ENCODE assay signal across 9 mouse cellular contexts in genomic region chr7:30587842-30588667, GRCm38 (mm10). TPM values are rescaled to one million over a fixed set of nuclear protein-coding genes. Genes with fewer than 3 reads are reported as not detected.
DNase-seq lines count a peak whose midpoint lies in the region; TF ChIP-seq lines count a peak whose summit lies in the region.
"Had no signal": no experiment of that assay in that cellular context is flagged by ENCODE, and none has a peak within 500 bp of the region (broad histone marks: within the 10 kb centered on the region; RNA-seq: fewer than 3 reads in every experiment).

No protein-coding gene starts in this region.

- TF ChIP-seq EP300 in heart, adult 2 months (IDR thresholded peaks at IDR 0.05; ENCODE audit: insufficient read depth, low read depth, low read length): no peak

- no peak for DNase-seq in heart, adult 2 months
- DNase-seq in heart, adult 8-10 months (ENCODE audit: low spot score): no peak
- DNase-seq in R1 (ENCODE audit: low read depth, low spot score): peak; percentile 42
- no peak for DNase-seq in hindbrain, embryonic 10.5 days (ENCODE audit: low spot score)
- DNase-seq in layer of hippocampus, postnatal 25 days (ENCODE audit: extremely low spot score in 1 of 2, low spot score in 1 of 2): peak; percentile 43 to 66
- DNase-seq in midbrain, embryonic 10.5 days (ENCODE audit: low spot score): no peak
- peak; percentile 56 for DNase-seq in splenic B cell, adult 2 months (ENCODE audit: low read depth, low spot score)

- H3K36me3 ChIP-seq in heart, adult 2 months (ENCODE audit: control insufficient read depth, insufficient read depth, low read length): no peaks in the 10 kb centered on the region
- H3K36me3 ChIP-seq in hindbrain, embryonic 10.5 days: peaks cover 40% of the 10 kb centered on the region
- peaks cover 38% of the 10 kb centered on the region for H3K36me3 ChIP-seq in midbrain, embryonic 10.5 days
- H3K36me3 ChIP-seq in splenic B cell, adult 2 months (ENCODE audit: control insufficient read depth, insufficient read depth, low read length, poor library complexity, severe bottlenecking): no peaks in the 10 kb centered on the region; the same call in 1 of the 2 replicates

- H3K27ac ChIP-seq in heart, adult 2 months: peak overlapping the region; percentile 87
- H3K27ac ChIP-seq in embryonic fibroblast, embryonic 13.5 days (ENCODE audit: insufficient read depth, low read length): peak overlapping the region; percentile 66
- H3K27ac ChIP-seq in hindbrain, embryonic 10.5 days: peak overlapping the region; percentile 99
- H3K27ac ChIP-seq in midbrain, embryonic 10.5 days (replicated peaks): peak overlapping the region; percentile 99

- WGBS in heart, adult 2 months: under 1% methylated on average over 43 of the region's 67 CpGs
- WGBS in hindbrain, embryonic 10.5 days: under 1% methylated on average over 67 of the region's 67 CpGs
- WGBS in midbrain, embryonic 10.5 days: under 1% methylated on average over 67 of the region's 67 CpGs

- no peak for TF ChIP-seq POLR2A in heart, adult 2 months (IDR thresholded peaks at IDR 0.05; ENCODE audit: insufficient read depth, low read depth, low read length)
- no peak for TF ChIP-seq POLR2A in embryonic fibroblast, embryonic 13.5 days (IDR thresholded peaks at IDR 0.05; ENCODE audit: low read depth, low read length)

- peaks cover 1% of the 10 kb centered on the region for H3K79me2 ChIP-seq in heart, adult 2 months (replicated peaks; ENCODE audit: control insufficient read depth, insufficient read depth, low read length)

- no peaks in the 10 kb centered on the region for H3K4me1 ChIP-seq in heart, adult 2 months (ENCODE audit: control insufficient read depth, insufficient read depth, low read length)
- peaks cover 5% of the 10 kb centered on the region; the same call in 1 of the 2 replicates for H3K4me1 ChIP-seq in embryonic fibroblast, embryonic 13.5 days (ENCODE audit: control insufficient read depth, insufficient read depth, low read length)
- H3K4me1 ChIP-seq in hindbrain, embryonic 10.5 days (replicated peaks): peaks cover 29% of the 10 kb centered on the region
- H3K4me1 ChIP-seq in midbrain, embryonic 10.5 days: peaks cover 32% of the 10 kb centered on the region

- H3K27me3 ChIP-seq in heart, adult 2 months (ENCODE audit: control insufficient read depth, insufficient read depth, low read length): no peaks in the 10 kb centered on the region
- no peaks in the 10 kb centered on the region for H3K27me3 ChIP-seq in hindbrain, embryonic 10.5 days (ENCODE audit: insufficient read depth, poor library complexity, severe bottlenecking)
- H3K27me3 ChIP-seq in midbrain, embryonic 10.5 days (ENCODE audit: low read depth, poor library complexity, severe bottlenecking): no peaks in the 10 kb centered on the region
- H3K27me3 ChIP-seq in splenic B cell, adult 2 months (ENCODE audit: control insufficient read depth, insufficient read depth, low read length, poor library complexity, severe bottlenecking): no peaks in the 10 kb centered on the region

- no peaks in the 10 kb centered on the region for H3K9me3 ChIP-seq in hindbrain, embryonic 10.5 days
- H3K9me3 ChIP-seq in midbrain, embryonic 10.5 days (replicated peaks): no peaks in the 10 kb centered on the region

- intact Hi-C loops in heart, adult 2 months (cut with DNase I): loop anchor here (1.0 to 2.0 kb wide), 2 partner anchors 25 to 63 kb away; partner anchors contain the start of genes Gm49396, Psenen, Rbm42 and U2af1l4

- H3K4me3 ChIP-seq in heart, adult 2 months: peak overlapping the region; percentile 83
- peak overlapping the region; percentile 94 for H3K4me3 ChIP-seq in embryonic fibroblast, embryonic 13.5 days (ENCODE audit: insufficient read depth, low read length)
- peak overlapping the region; percentile 99 for H3K4me3 ChIP-seq in hindbrain, embryonic 10.5 days
- peak overlapping the region; percentile 99 for H3K4me3 ChIP-seq in midbrain, embryonic 10.5 days

- H3K9ac ChIP-seq in heart, adult 2 months (ENCODE audit: low read depth, low read length): peak overlapping the region; percentile 90

- no peak for TF ChIP-seq CTCF in heart, adult 2 months (IDR thresholded peaks at IDR 0.05)
- no peak for TF ChIP-seq CTCF in embryonic fibroblast, embryonic 13.5 days (IDR thresholded peaks at IDR 0.05; ENCODE audit: borderline replicate concordance, insufficient read depth, low read length)

RNA-seq across cellular contexts. Expression of gene Kmt2b, which starts 0.5 kb away (rescaled TPM):
- total RNA-seq in heart, adult 2 months (2021): 10 to 100 TPM; 15.6 to 15.9 TPM
- 25.6 and 28.3 TPM in 2 replicates for polyA plus RNA-seq in heart, adult 2 months (2012; rRNA removed)
- 10 to 100 TPM; 14.2 to 19.6 (median 16.2) TPM for total RNA-seq in heart, adult 8-10 months (2022)
- polyA plus RNA-seq in embryonic fibroblast, embryonic 13.5 days (2011; ENCODE audit: insufficient read length, low read depth, missing spikeins): 31.9 and 40.1 TPM in 2 replicates
- 9.6 and 11.0 TPM in 2 replicates for polyA plus RNA-seq in hindbrain, embryonic 10.5 days (2016; fragmentation: Nextera tagmentation; extraction: Ambion mirVana)
- 10 to 100 TPM; 39.1 to 57.1 TPM for total RNA-seq in layer of hippocampus, postnatal 25 days (2021)
- polyA plus RNA-seq in midbrain, embryonic 10.5 days (2016; fragmentation: Nextera tagmentation; extraction: Ambion mirVana): 7.4 and 10.6 TPM in 2 replicates

RNA-seq across cellular contexts. Expression of gene Zbtb32, which starts 10.7 kb away (rescaled TPM):
- total RNA-seq in heart, adult 2 months (2021): under 1 TPM in 1 of 2 experiments, not detected in 1; 0.11 TPM
- polyA plus RNA-seq in heart, adult 2 months (2012; rRNA removed): 0.20 and 0.64 TPM in 2 replicates
- total RNA-seq in heart, adult 8-10 months (2022): not detected
- not detected in 2 replicates for polyA plus RNA-seq in embryonic fibroblast, embryonic 13.5 days (2011; ENCODE audit: insufficient read length, low read depth, missing spikeins)
- 0.20 and 0.21 TPM in 2 replicates for polyA plus RNA-seq in hindbrain, embryonic 10.5 days (2016; fragmentation: Nextera tagmentation; extraction: Ambion mirVana)
- not detected for total RNA-seq in layer of hippocampus, postnatal 25 days (2021)
- 0.26 and 0.61 TPM in 2 replicates for polyA plus RNA-seq in midbrain, embryonic 10.5 days (2016; fragmentation: Nextera tagmentation; extraction: Ambion mirVana)
- total RNA-seq: layer of hippocampus, adult 8-10 months had no signal

RNA-seq across cellular contexts. Expression of gene Igflr1, which starts 22.8 kb away (rescaled TPM):
- total RNA-seq in heart, adult 2 months (2021): under 1 TPM; 0.23 to 0.75 TPM
- polyA plus RNA-seq in heart, adult 2 months (2012; rRNA removed): 1.2 and 3.7 TPM in 2 replicates
- 1 to 10 TPM in 3 of 4 experiments, not detected in 1; 1.1 to 1.4 (median 1.1) TPM for total RNA-seq in heart, adult 8-10 months (2022)
- not detected in 2 replicates for polyA plus RNA-seq in embryonic fibroblast, embryonic 13.5 days (2011; ENCODE audit: insufficient read length, low read depth, missing spikeins)
- 6.2 and 6.7 TPM in 2 replicates for polyA plus RNA-seq in hindbrain, embryonic 10.5 days (2016; fragmentation: Nextera tagmentation; extraction: Ambion mirVana)
- 1 to 10 TPM; 4.7 to 5.2 TPM for total RNA-seq in layer of hippocampus, postnatal 25 days (2021)
- polyA plus RNA-seq in midbrain, embryonic 10.5 days (2016; fragmentation: Nextera tagmentation; extraction: Ambion mirVana): 4.4 and 7.2 TPM in 2 replicates

RNA-seq across cellular contexts. Expression of gene Upk1a, which starts 24.6 kb away (rescaled TPM):
- under 1 TPM in 1 of 2 experiments, not detected in 1; 0.36 TPM for total RNA-seq in heart, adult 2 months (2021)
- polyA plus RNA-seq in heart, adult 2 months (2012; rRNA removed): 2.8 and 4.8 TPM in 2 replicates
- total RNA-seq in heart, adult 8-10 months (2022): under 1 TPM in 1 of 4 experiments, not detected in 3; 0.19 TPM
- polyA plus RNA-seq in embryonic fibroblast, embryonic 13.5 days (2011; ENCODE audit: insufficient read length, low read depth, missing spikeins): 0.47 and 0.49 TPM in 2 replicates
- polyA plus RNA-seq in hindbrain, embryonic 10.5 days (2016; fragmentation: Nextera tagmentation; extraction: Ambion mirVana): 0.52 and 1.2 TPM in 2 replicates
- total RNA-seq in layer of hippocampus, postnatal 25 days (2021): under 1 TPM in 1 of 2 experiments, not detected in 1; 0.20 TPM
- polyA plus RNA-seq in midbrain, embryonic 10.5 days (2016; fragmentation: Nextera tagmentation; extraction: Ambion mirVana): 0.44 and 0.79 TPM in 2 replicates

RNA-seq across cellular contexts. Expression of gene Psenen, which starts 24.6 kb away (rescaled TPM):
- 10 to 100 TPM; 75.6 to 85.7 TPM for total RNA-seq in heart, adult 2 months (2021)
- polyA plus RNA-seq in heart, adult 2 months (2012; rRNA removed): 109 and 124 TPM in 2 replicates
- total RNA-seq in heart, adult 8-10 months (2022): 10 to 100 TPM; 82.2 to 90.7 (median 88.5) TPM
- 130 and 134 TPM in 2 replicates for polyA plus RNA-seq in embryonic fibroblast, embryonic 13.5 days (2011; ENCODE audit: insufficient read length, low read depth, missing spikeins)
- 131 and 140 TPM in 2 replicates for polyA plus RNA-seq in hindbrain, embryonic 10.5 days (2016; fragmentation: Nextera tagmentation; extraction: Ambion mirVana)
- total RNA-seq in layer of hippocampus, postnatal 25 days (2021): 10 to 100 TPM; 76.0 to 92.1 TPM
- polyA plus RNA-seq in midbrain, embryonic 10.5 days (2016; fragmentation: Nextera tagmentation; extraction: Ambion mirVana): 131 and 133 TPM in 2 replicates

Comparison
In these comparisons a context has a peak if more than half of its experiments do, and no peak if none do; other contexts are left out.
1. DNase-seq: peak in R1 (single experiment), layer of hippocampus, postnatal 25 days (2 of 2) and splenic B cell, adult 2 months (single experiment); none in heart, adult 2 months (0 of 2), heart, adult 8-10 months (single experiment), hindbrain, embryonic 10.5 days (single experiment) and midbrain, embryonic 10.5 days (single experiment).
2. Peak in every context shown above with its lines, with median percentiles within 50 percentile points of each other: H3K27ac ChIP-seq and H3K4me3 ChIP-seq.